Comparison of ENCODE assay signal across 26 mouse cellular contexts in the genomic region with DNA sequence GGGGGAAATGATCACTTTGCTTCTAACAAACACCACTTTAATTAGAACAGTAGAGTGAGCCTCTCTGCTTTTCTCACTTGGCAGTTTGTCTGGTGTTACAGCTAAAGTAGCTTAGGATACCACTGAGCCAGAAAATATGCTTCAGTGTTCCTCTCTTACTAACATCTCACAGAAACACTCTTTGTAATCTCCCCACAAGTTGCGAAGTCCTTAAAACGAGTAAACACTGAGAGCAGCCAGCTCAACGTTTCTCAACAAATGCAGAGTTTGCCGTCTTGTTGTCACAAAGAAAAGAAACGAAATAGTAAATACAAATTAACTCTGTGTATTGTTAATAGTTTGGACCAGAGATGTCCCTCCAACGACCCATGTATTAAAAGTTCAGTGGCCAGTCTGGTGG. TPM values are rescaled to one million over a fixed set of nuclear protein-coding genes. Genes with fewer than 3 reads are reported as not detected.
A peak's percentile ranks its signal among the peaks of the same experiment; 100 is the strongest.
DNase-seq lines count a peak whose midpoint lies in the region; ATAC-seq and TF ChIP-seq lines count a peak whose summit lies in the region.
"Had no signal": no experiment of that assay in that cellular context is flagged by ENCODE, and none has a peak within 500 bp of the region (broad histone marks: within the 10 kb centered on the region; RNA-seq: fewer than 3 reads in every experiment).

No protein-coding gene starts in this region.

- no peak overlapping the region for H3K4me3 ChIP-seq in heart, embryonic 10.5 days
- no peak overlapping the region for H3K4me3 ChIP-seq in lung, embryonic 14.5 days (ENCODE audit: low read depth, low read length)
- H3K4me3 ChIP-seq in lung, adult 2 months (replicated peaks; ENCODE audit: extremely low read depth, low read depth, low read length), result no peak overlapping the region
- H3K4me3 ChIP-seq: embryonic facial prominence, embryonic 10.5 days; embryonic facial prominence, embryonic 12.5 days; forebrain, embryonic 13.5 days; forebrain, embryonic 15.5 days had no signal

- ATAC-seq in lung, embryonic 14.5 days (ENCODE audit: insufficient read depth), result no peak
- ATAC-seq: activated CD4-positive, CD25-positive, alpha-beta regulatory T cell, adult 4 months; CD4-positive, CD25-positive, alpha-beta regulatory T cell, adult 4 months; forebrain, embryonic 13.5 days; forebrain, embryonic 15.5 days; Patski had no signal

- H3K4me2 ChIP-seq in lung, embryonic 14.5 days, result no peak overlapping the region
- H3K4me2 ChIP-seq: embryonic facial prominence, embryonic 12.5 days; forebrain, embryonic 13.5 days; forebrain, embryonic 15.5 days had no signal

- H3K27me3 ChIP-seq in heart, embryonic 10.5 days (ENCODE audit: insufficient read depth, poor library complexity, severe bottlenecking), result no peaks in the 10 kb centered on the region
- H3K27me3 ChIP-seq in lung, embryonic 14.5 days (ENCODE audit: insufficient read depth, low read length), result no peaks in the 10 kb centered on the region
- H3K27me3 ChIP-seq: CH12.LX; embryonic facial prominence, embryonic 12.5 days; forebrain, embryonic 13.5 days; forebrain, embryonic 15.5 days; Patski had no signal

- no peaks in the 10 kb centered on the region for H3K4me1 ChIP-seq in heart, embryonic 10.5 days
- H3K4me1 ChIP-seq in lung, embryonic 14.5 days (ENCODE audit: insufficient read depth), result peaks cover 6% of the 10 kb centered on the region; the same call in 1 of the 2 replicates
- peaks cover 2% of the 10 kb centered on the region; the same call in 1 of the 2 replicates for H3K4me1 ChIP-seq in lung, adult 2 months (ENCODE audit: control insufficient read depth, insufficient read depth, low read length)
- H3K4me1 ChIP-seq: embryonic facial prominence, embryonic 10.5 days; embryonic facial prominence, embryonic 12.5 days; forebrain, embryonic 13.5 days; forebrain, embryonic 15.5 days had no signal

- no peak overlapping the region for H3K27ac ChIP-seq in heart, embryonic 10.5 days
- H3K27ac ChIP-seq in lung, embryonic 14.5 days (ENCODE audit: low read depth), result no peak overlapping the region
- H3K27ac ChIP-seq: embryonic facial prominence, embryonic 10.5 days; embryonic facial prominence, embryonic 12.5 days; forebrain, embryonic 13.5 days; forebrain, embryonic 15.5 days had no signal

- WGBS in heart, embryonic 10.5 days, result 81% methylated on average over 6 of the region's 6 CpGs
- WGBS in lung, embryonic 14.5 days, result 57% methylated on average over 6 of the region's 6 CpGs
- 52% methylated on average over 6 of the region's 6 CpGs for WGBS in lung, adult 2 months

- H3K9ac ChIP-seq in lung, embryonic 14.5 days, result no peak overlapping the region
- H3K9ac ChIP-seq: embryonic facial prominence, embryonic 12.5 days; forebrain, embryonic 13.5 days; forebrain, embryonic 15.5 days had no signal

- H3K9me3 ChIP-seq in heart, embryonic 10.5 days, result no peaks in the 10 kb centered on the region
- no peaks in the 10 kb centered on the region for H3K9me3 ChIP-seq in lung, embryonic 14.5 days (ENCODE audit: low read depth, low read length)
- H3K9me3 ChIP-seq: embryonic facial prominence, embryonic 10.5 days; embryonic facial prominence, embryonic 12.5 days; forebrain, embryonic 13.5 days; forebrain, embryonic 15.5 days had no signal

- no peak for TF ChIP-seq CTCF in lung, embryonic 14.5 days (IDR thresholded peaks at IDR 0.05; ENCODE audit: low read depth)
- TF ChIP-seq CTCF in lung, adult 2 months (IDR thresholded peaks at IDR 0.05; ENCODE audit: insufficient read depth, low read length), result no peak
- no peak for TF ChIP-seq CTCF in brain, embryonic 14.5 days (IDR thresholded peaks at IDR 0.05; ENCODE audit: borderline replicate concordance, extremely low read depth, insufficient read depth, insufficient read length)

- H3K36me3 ChIP-seq in heart, embryonic 10.5 days, result no peaks in the 10 kb centered on the region
- H3K36me3 ChIP-seq in lung, embryonic 14.5 days (ENCODE audit: insufficient read depth), result no peaks in the 10 kb centered on the region
- H3K36me3 ChIP-seq: embryonic facial prominence, embryonic 10.5 days; embryonic facial prominence, embryonic 12.5 days; forebrain, embryonic 15.5 days; G1E had no signal

- TF ChIP-seq POLR2A in lung, adult 2 months (IDR thresholded peaks at IDR 0.05; ENCODE audit: borderline replicate concordance, extremely low read depth, low read depth, low read length), result no peak
- no peak for TF ChIP-seq POLR2A in brain, embryonic 14.5 days (IDR thresholded peaks at IDR 0.05; ENCODE audit: borderline replicate concordance, extremely low read depth, insufficient read depth, insufficient read length, poor library complexity, severe bottlenecking)

- DNase-seq in heart, adult 11 months, result peak; percentile 1
- no peak for DNase-seq in heart, embryonic 10.5 days (ENCODE audit: low spot score)
- peak; percentile 14 for DNase-seq in lung, embryonic 14.5 days
- no peak for DNase-seq in lung, adult 2 months
- peak; percentile 9 for DNase-seq in lung, postnatal 10 days
- no peak for DNase-seq in lung, postnatal 4 days
- peak; percentile 15 for DNase-seq in brain, embryonic 14.5 days (ENCODE audit: low read depth)
- DNase-seq: adrenal gland, adult 8-10 months; adrenal gland, postnatal 14 days; adrenal gland, postnatal 36 days; B cell, adult 2 months; cerebellum, adult 11 months; cerebellum, adult 18-20 months; cerebellum, adult 8-10 months; cerebellum, adult 9-11 months; cerebellum, postnatal 14 days; cerebellum, postnatal 36 days had no signal

RNA-seq across cellular contexts. Expression of a gene that starts 26.5 kb away (rescaled TPM):
- 1.4 and 1.9 TPM in 2 replicates for polyA plus RNA-seq in heart, embryonic 10.5 days (2016; fragmentation: Nextera tagmentation; extraction: Ambion mirVana)
- polyA plus RNA-seq in lung, embryonic 14.5 days (2014; fragmentation: Nextera tagmentation; extraction: Ambion mirVana), result 2.1 and 3.1 TPM in 2 replicates
- 1.7 and 2.6 TPM in 2 replicates for polyA plus RNA-seq in lung, adult 2 months (2012; rRNA removed)
- polyA plus RNA-seq in brain, embryonic 14.5 days (2012; rRNA removed), result 0.48 and 3.3 TPM in 2 replicates
- polyA plus RNA-seq: activated CD4-positive, CD25-positive, alpha-beta regulatory T cell, adult 4 months; CD4-positive, CD25-positive, alpha-beta regulatory T cell, adult 4 months; G1E had no signal

RNA-seq across cellular contexts. Expression of a gene that starts 46.8 kb away (rescaled TPM):
- 39.8 and 48.2 TPM in 2 replicates for polyA plus RNA-seq in heart, embryonic 10.5 days (2016; fragmentation: Nextera tagmentation; extraction: Ambion mirVana)
- 98.6 and 99.2 TPM in 2 replicates for polyA plus RNA-seq in lung, embryonic 14.5 days (2014; fragmentation: Nextera tagmentation; extraction: Ambion mirVana)
- polyA plus RNA-seq in lung, adult 2 months (2012; rRNA removed), result 26.0 and 36.0 TPM in 2 replicates
- 95.7 and 98.5 TPM in 2 replicates for polyA plus RNA-seq in brain, embryonic 14.5 days (2012; rRNA removed)

Comparison
In these comparisons a context has a peak if more than half of its experiments do, and no peak if none do; other contexts are left out.
1. DNase-seq: peak in heart, adult 11 months (single experiment), lung, embryonic 14.5 days (single experiment), lung, postnatal 10 days (single experiment) and brain, embryonic 14.5 days (single experiment); none in heart, embryonic 10.5 days (single experiment), lung, adult 2 months (single experiment) and lung, postnatal 4 days (0 of 2).